Mouse (Mus musculus): ENCODE results near the gene Wbp1l. TPM values are rescaled to one million over a fixed set of nuclear protein-coding genes. Genes with fewer than 3 reads are reported as not detected.

Gene Wbp1l
- total RNA-seq, 1 experiment from 2014 or later: 132 TPM

- no peak for DNase-seq
Observed at GRCm38 (mm10) chr19:46658348-46658747, 59.5 kb downstream of the Wbp1l start.

- DNase-seq: peak; percentile 62
Observed at GRCm38 (mm10) chr19:46658851-46659250, 60.0 kb downstream of the Wbp1l start.

- DNase-seq: no peak
Observed at GRCm38 (mm10) chr19:46661511-46661910, 62.6 kb downstream of the Wbp1l start.

- DNase-seq: no peak
Observed at GRCm38 (mm10) chr19:46662214-46662613, 63.3 kb downstream of the Wbp1l start.

GRCm38 (mm10) chr19:46662784-46663183, 63.9 kb downstream of the Wbp1l start:
- DNase-seq: no peak

GRCm38 (mm10) chr19:46665474-46665873, 66.6 kb downstream of the Wbp1l start:
- DNase-seq: no peak

- DNase-seq: peak; percentile 49
Observed at GRCm38 (mm10) chr19:46667300-46667699, 68.4 kb downstream of the Wbp1l start.

GRCm38 (mm10) chr19:46668263-46668662, 69.4 kb downstream of the Wbp1l start:
- DNase-seq: peak; percentile 52

GRCm38 (mm10) chr19:46669802-46670201, 70.9 kb downstream of the Wbp1l start:
- no peak for DNase-seq

- peak; percentile 77 for DNase-seq
Observed at GRCm38 (mm10) chr19:46670691-46671090, 71.8 kb downstream of the Wbp1l start.

GRCm38 (mm10) chr19:46672766-46673418, 74.0 kb downstream of the Wbp1l start, which contains the start of gene Cyp17a1:
Gene Cyp17a1, minus strand, starts transcription at chr19:46673172.
- peak; percentile 68 for DNase-seq

- DNase-seq: no peak
Observed at GRCm38 (mm10) chr19:46675641-46676040, 76.8 kb downstream of the Wbp1l start.

GRCm38 (mm10) chr19:46679720-46680383, 81.0 kb downstream of the Wbp1l start:
- DNase-seq: no peak

GRCm38 (mm10) chr19:46689460-46690372, 90.8 kb downstream of the Wbp1l start, which contains the start of gene Borcs7:
Gene Borcs7, plus strand, starts transcription at chr19:46689906.
- DNase-seq: peak; percentile 92

GRCm38 (mm10) chr19:46690387-46690786, 91.5 kb downstream of the Wbp1l start:
- no peak for DNase-seq

GRCm38 (mm10) chr19:46691078-46691477, 92.2 kb downstream of the Wbp1l start:
- DNase-seq: no peak

- DNase-seq: no peak
Observed at GRCm38 (mm10) chr19:46693146-46693545, 94.3 kb downstream of the Wbp1l start.

GRCm38 (mm10) chr19:46696482-46696881, 97.6 kb downstream of the Wbp1l start:
- no peak for DNase-seq

- peak; percentile 36 for DNase-seq
Observed at GRCm38 (mm10) chr19:46696943-46697342, 98.1 kb downstream of the Wbp1l start.

GRCm38 (mm10) chr19:46697840-46698517, 99.1 kb downstream of the Wbp1l start:
- DNase-seq: peak; percentile 13

- DNase-seq: peak; percentile 29
Observed at GRCm38 (mm10) chr19:46699011-46699481, 100.2 kb downstream of the Wbp1l start.

GRCm38 (mm10) chr19:46701156-46701555, 102.3 kb downstream of the Wbp1l start:
- DNase-seq: no peak
